Mouse (Mus musculus): Measurements from ENCODE around the gene Hist2h2be.
"Not testable (repeated sequence)": the region's sequence is repeated elsewhere in the genome, so short reads cannot be mapped to it uniquely, and the experiment has no call there.

Hist2h2be gene

GRCm38 (mm10) chr3:96261623-96262022, 40.7 kb downstream of the Hist2h2be start:
- DNase-seq (ENCODE audit: extremely low read depth, low read depth, low spot score) = no peak

- DNase-seq (ENCODE audit: extremely low read depth, low read depth, low spot score) = no peak
Measured at GRCm38 (mm10) chr3:96262216-96262875, 41.4 kb downstream of the Hist2h2be start.

GRCm38 (mm10) chr3:96262979-96263550, 42.1 kb downstream of the Hist2h2be start, which contains the start of gene Hist2h4:
Hist2h4 (minus strand) TSS chr3:96263311.
- DNase-seq (ENCODE audit: extremely low read depth, low read depth, low spot score) = no peak

GRCm38 (mm10) chr3:96263558-96264403, 42.9 kb downstream of the Hist2h2be start:
- no peak for DNase-seq (ENCODE audit: extremely low read depth, low read depth, low spot score)

- no peak for DNase-seq (ENCODE audit: extremely low read depth, low read depth, low spot score)
Measured at GRCm38 (mm10) chr3:96264404-96264949, 43.6 kb downstream of the Hist2h2be start.

DNA sequence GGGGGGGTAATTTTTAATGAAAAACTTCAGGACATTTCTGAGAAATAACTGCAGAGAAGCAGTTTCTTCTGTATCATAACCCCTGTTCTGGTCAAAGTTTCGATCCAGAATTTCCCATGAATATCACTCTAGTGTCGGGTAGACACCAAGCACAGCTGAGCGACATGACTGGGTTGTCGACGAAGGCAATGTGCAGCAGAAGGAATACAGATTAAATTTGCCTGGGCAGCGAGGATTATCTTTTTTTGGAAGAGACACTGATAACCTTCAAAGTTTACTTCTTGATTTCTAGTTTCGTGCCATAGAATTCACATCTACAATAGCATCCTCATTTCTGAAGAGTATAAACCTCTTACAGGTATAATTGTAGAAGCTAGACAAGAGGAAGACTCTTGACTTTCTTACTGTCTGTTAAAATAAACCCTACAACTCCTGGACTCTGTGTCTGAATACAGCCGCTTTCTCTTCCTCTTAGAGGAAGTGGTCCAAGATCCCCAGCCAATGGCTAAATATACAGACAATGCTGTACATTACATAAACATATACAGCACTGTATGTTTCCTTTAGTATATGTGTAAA, 45.3 kb downstream of the Hist2h2be start:
- DNase-seq (ENCODE audit: extremely low read depth, low read depth, low spot score) = no peak

GRCm38 (mm10) chr3:96267541-96267940, 46.6 kb downstream of the Hist2h2be start:
- no peak for DNase-seq (ENCODE audit: extremely low read depth, low read depth, low spot score)

GRCm38 (mm10) chr3:96268051-96268775, 47.3 kb downstream of the Hist2h2be start, which contains the start of gene Hist2h3b:
Hist2h3b (plus strand) TSS chr3:96268654.
- no peak for DNase-seq (ENCODE audit: extremely low read depth, low read depth, low spot score)

GRCm38 (mm10) chr3:96268776-96269378, 48.0 kb downstream of the Hist2h2be start:
- not testable (repeated sequence) for DNase-seq (ENCODE audit: extremely low read depth, low read depth, low spot score)

DNA sequence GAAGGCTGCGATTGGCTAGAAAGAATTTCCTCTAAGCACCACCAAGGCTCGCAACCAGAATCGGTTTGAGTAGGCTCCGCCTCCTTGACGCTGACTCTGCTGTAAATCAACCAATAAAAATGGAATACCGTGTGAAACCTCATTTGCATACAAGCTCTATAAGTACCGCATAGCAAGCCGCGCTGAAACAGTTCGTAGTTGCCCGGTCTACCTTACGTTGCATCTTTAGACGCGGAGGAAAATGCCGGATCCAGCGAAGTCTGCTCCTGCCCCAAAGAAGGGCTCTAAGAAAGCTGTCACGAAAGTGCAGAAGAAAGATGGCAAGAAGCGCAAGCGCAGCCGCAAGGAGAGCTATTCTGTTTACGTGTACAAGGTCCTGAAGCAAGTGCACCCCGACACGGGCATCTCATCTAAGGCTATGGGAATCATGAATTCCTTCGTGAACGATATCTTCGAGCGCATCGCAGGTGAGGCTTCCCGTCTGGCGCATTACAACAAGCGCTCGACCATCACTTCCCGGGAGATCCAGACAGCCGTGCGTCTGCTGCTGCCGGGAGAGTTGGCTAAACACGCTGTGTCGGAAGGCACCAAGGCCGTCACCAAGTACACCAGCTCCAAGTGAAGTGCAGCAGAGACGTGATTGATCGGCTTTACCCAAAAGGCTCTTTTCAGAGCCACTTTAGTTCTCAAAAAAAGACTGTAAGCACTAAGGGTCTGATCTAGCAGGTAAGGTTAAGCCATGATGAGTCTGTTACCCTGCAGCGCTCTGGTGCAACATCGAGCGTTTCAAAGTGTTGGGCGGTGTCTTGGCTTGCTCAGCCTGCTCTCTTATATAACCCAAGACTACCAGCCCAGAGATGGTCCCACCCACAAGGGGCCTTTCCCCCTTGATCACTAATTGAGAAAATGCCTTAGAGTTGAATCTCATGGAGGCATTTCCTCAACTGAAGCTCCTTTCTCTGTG, 48.9 kb downstream of the Hist2h2be start, which contains the start of gene Hist2h2bb:
TSS of gene Hist2h2bb (plus strand) at position 242 of the 964 bp plus-strand sequence.
- DNase-seq (ENCODE audit: extremely low read depth, low read depth, low spot score) = no peak
